Mouse (Mus musculus): Measurements from ENCODE around the gene Iqcn.

The Iqcn gene

DNA sequence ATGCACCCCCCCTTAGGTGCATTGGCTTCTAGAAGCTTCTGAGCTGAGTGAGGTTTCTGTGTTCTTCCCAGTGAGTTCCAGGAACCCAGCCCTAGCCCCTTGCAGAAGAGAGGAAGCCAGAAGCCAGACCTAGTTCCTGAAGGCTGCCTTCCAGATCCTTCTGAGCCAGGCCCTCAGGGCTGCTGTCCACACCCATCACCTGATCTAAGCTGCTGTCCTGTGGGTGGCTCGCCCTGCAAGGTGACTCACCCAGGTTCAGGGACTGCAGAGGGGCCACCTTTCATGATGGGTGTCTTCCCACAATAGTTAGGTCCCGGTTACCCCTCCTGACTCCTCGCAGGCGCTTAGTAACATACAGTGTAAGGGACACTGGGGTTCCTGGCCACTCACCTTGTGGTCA is 23.9 kb upstream of the Iqcn start:
- DNase-seq (ENCODE audit: low spot score) = no peak

DNA sequence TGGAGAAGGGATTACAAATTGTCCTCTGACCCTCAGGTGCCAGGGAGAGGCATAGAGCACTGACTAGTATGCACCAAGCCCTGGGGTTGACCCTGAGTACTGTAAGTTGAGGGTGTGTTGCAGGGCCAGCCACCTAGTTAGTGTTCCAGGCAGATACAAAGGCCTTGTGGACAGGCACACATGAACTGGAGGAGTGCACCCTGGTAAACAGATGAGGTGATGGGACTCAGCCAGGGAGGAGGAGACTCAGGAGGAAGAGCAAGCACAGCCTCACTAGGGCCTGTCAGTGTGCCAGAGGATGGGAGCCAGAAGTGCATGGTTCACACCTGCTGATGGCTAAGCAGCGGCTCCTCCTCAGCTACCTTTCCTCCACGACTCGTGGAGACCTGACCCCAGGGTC is 23.2 kb upstream of the Iqcn start:
- DNase-seq (ENCODE audit: low spot score) = no peak

DNA sequence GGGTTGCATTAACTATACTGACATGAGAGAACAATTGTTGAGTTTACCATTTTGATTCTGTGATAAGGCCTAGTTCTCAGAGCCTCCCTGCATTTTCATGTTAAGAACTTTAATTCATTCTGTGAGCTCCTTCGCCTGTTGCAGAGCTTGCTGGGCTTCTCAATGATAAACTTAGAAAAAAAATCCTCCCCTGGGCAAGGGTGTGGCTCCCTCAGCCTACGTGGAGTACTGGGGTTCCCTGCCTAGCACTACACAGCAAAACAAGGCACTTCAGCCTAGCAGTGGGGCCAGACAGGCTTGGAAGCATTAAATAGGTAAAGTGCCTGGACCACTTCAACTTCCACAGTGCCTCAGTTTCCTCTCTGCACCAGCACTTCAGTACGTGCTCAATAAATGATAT is 21.8 kb upstream of the Iqcn start:
- DNase-seq (ENCODE audit: low spot score) = no peak

DNA sequence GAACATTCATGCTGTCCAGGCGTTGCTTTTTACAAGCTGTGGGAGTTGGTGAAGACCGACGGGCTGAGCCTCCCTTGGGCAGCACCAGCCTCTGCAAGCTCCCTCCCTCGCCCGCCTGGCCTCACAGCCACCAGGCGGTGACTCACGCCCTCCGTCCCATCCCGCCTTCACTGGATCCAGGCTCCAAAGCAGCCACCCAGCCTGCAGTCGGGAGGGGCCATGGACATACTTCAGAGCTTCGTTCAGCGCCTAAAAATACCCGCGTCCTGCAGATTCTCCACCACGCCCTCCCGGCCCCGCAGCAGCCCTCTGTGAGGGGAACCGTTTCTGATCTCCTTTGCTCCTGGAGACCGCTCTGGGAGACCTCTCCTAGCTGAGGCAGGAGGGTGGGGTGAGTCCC is 21.1 kb upstream of the Iqcn start:
- no peak for DNase-seq (ENCODE audit: low spot score)

DNA sequence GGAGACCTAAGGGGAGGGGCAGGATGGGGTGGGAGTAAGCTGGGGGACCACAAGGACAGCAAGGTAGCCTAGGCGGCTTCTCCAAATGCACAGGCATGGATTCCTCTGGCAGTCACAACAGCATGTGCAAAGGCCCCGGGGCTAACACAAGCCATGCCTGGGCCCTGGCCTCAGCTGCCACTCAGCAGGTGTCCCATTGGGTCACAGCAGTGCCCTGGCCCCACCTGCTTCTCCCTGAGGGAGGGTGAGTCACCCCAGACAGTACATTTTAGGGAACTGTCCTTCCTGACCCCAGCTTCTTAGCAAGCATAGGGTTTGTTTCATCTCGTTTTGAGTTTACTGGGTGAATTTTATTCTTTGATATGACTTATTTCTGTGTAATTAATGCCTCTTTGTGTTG is 20.6 kb upstream of the Iqcn start:
- DNase-seq (ENCODE audit: low spot score) = no peak

DNA sequence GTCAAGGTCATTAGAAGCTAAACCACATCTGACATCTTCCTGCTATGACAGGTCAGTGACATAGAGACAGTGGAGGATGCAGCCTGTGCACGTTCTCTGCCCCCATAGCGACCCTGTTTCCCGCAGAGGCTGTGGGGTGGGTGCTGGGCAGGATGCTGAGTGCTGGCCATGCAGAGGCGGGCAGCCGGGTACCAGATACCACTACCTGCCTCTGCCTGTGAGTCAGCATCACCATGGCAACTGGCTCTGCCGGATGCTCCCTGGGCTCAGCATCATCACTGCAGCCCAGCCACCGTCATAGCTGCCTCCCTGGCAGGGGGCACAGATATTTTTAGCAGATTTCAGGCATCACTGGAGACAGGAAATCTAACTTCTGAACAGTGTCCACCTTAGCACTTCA is 19.0 kb upstream of the Iqcn start:
- peak; percentile 79 for DNase-seq (ENCODE audit: low spot score)

DNA sequence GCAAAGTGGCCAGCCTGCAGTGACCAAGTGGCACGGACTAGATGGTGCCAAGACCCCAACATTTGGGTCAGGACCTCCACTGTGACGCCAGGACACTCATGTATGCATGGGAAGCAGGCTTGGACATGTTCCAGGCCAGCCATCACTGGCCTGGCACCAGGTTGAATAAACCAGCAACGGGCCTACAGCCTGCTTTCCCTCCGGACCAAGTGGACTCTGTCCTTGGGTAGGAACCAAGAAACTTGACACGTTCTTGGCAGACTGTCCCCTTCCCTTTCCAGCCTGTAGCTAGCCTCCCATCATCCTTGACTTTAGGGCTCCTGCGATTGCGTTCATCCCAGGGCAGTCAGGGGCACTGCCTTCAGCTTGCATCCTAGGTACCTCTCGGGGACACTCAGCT is 15.7 kb upstream of the Iqcn start:
- DNase-seq (ENCODE audit: low spot score) = no peak

DNA sequence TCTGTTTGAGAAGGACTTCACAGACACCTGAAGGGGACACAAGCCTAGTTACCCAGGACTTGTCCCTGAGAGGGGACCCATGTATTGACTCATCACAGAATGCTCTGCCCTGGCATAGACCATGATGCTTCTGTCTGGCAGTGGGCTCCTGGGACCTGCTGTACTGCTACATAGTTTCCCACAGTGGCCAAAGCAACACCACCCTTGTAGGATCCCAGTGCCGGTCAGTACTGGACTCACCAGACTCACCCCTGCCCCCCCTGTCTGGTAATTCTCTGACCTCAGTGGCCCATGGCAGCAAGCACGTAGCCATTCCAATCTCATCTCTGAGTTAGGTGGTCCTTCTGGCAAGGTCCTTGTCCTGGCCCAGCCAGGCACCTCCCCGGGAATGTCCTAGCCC is 15.1 kb upstream of the Iqcn start:
- DNase-seq (ENCODE audit: low spot score) = no peak

DNA sequence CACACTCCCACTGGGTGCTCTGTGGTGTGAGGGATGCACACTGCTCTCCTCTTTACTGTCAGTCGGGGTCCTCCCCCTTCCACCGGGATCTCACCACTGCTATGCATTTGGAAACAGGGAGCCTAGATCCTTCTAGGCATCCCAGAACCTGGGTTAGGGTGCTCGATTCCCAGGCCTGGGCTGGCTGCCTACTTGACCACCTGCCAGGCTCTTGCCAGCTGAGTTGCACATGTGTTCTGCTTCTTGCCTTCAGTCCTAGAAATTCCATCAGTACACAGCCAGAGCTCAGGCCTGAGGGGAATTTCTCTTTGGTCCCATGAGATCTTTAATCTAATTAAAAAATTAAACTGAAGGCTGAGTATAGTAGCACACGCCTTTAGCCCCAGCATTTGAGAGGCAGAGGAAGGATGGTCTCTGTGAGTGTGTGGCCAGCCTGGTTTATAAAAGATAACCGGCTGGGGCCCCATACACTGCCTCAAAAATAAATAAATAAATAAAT is 13.3 kb upstream of the Iqcn start:
- DNase-seq (ENCODE audit: low spot score) = no peak

DNA sequence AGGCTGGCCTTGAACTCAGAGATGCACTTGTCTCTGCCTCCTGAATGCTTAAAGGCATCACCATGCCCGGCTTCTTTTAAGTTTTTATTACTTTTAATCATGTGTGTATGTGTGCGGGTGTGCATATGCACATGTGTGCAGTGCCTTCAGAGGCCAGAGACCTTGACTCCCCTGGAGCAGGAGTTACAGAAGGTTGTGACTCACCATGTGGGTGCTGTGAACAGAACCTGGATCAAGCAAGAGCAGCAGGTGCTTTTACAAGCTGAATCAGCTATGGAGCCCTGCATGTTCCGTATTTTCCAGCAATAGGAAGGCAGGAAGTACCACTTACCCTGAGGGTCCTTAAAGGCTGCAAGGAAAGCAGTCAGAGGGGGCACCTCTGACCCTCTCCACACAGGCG is 12.0 kb upstream of the Iqcn start:
- no peak for DNase-seq (ENCODE audit: low spot score)

DNA sequence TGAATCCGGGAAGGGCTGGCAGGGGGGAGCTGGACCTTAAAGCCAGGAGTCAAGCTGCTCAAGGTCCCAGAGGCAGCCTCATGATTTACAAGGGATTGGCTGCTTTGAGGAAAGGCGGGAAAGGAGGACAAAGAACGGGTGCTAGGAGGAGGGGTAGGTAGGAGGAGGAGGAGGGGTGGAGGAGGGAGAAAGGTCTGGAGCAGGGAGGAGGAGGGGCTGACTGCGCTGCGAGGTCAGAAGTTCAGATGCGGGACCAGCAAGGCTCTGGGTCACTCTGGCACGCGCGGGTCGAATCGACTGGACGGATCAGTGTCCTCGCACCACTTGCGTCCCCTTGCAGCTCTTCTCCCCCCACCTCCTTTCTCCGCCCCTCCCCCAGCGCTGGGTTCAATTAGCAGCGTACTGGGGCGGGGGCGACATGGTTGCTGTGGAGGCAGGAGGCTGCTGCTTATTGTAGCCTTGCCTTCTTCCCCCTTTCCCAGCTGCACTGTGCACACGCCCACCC is 11.5 kb upstream of the Iqcn start:
- no peak for DNase-seq (ENCODE audit: low spot score)

DNA sequence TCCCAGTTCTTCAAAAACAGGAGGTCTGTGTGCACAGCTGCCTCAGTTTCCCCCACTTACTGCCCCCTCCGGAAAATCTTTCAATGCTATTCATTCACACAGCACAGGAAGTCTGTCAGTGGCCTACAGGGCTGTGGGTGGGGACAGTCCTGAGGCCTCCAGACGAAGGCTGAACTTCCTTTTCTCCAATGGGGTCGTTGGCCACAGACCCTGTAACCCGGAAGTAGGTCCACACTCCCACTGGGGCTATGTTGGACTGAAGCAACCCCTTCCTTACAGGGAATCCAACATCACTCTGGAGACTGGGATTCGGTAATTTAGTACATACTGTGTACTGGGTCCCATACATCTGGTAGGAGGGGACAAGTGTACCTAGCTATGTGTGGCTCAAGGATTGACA is 9.6 kb upstream of the Iqcn start:
- DNase-seq (ENCODE audit: low spot score) = no peak

DNA sequence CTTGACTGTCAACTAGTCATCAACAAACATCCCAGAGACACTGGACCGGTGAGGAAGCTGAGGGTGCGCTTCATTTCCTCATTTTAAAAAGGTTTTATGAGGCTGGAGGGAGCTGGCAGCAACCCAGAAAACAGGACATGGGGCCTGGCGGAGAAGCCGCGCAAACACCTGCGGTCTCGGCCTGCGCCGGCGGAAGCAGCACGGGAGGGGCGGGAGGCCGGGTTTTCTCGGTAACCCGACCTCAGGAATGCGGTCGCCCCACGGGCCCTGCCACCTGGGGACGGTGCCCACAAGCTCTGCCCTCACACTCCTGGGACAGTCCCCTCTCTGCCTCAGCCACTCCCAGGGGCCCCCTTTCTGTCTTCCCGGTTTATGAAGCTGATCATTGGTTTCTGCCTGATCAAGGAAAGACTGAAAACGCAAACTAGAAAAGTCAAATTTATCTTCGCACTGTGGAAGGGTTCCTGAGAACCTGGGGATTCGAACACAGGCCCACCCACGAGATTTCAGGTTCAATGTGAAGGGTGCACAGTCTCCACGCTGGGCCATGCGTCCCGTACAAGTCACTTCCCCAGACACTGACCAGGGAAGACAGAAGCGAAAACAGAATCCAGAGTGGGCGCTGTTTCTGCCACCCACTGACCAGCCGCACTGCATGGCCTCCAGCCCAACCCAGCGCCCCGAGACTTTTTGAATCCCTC is 7.8 kb upstream of the Iqcn start:
- DNase-seq (ENCODE audit: low spot score) = no peak

DNA sequence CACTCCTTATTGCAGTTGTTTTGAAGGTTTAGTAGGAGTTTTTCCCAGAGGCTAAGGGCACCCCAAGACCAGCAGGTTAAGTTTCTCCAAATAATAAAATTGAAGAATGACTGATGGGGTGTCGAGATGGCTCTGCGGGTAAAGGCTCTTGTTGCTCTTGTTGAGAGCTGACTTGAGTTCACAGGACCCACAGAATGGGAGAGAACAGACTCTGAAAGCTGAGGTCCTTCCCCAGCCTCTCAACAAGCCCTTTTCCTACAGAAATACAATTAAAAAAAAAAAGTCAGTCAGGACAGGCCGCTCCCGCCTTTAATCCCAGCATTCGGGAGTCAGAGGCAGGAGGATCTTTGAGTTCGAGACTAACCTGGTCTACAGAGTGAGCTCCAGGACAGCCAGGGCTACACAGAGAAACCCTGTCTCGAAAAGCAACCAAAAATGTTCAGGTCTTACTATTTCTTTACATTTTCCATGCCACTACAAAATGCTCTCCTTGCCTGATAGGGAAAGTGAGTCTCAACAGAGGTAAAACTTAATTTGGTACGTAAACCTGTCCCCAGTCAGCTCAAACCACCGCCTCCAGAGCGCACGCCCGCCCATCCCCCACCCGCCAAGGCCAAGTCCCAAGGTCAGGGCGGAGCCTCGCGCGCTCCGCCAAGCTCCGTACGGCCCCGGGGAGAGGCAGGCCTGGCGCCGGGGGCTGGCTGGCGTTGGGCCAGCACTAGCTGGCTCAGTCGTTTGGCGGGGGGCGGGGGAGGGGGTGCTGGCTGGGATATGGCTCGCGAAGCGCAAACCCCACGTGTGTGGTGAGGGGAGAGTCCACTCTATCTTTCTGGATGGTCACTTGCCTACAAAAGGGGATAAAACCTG is 7.0 kb upstream of the Iqcn start:
- DNase-seq (ENCODE audit: low spot score) = peak; percentile 47

DNA sequence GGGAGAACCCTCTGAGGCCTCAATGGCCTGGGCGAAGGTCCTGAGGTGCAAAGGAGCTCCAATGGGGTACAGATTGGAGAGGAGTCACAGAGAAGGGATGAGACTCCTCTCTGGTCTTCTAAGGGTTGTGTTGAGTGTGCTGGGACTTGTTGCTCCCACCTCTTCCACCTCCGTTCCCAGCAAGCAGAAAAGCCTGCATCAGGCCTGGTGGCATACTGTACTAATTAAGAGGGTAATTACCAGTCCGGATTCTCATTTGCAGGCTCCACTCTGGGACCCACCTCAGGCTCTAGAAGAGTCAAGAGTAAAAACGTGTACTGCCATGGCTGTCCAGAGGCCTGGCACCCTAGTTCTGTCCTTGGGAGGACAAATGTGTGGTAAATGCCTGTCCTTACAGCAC is 6.3 kb upstream of the Iqcn start:
- DNase-seq (ENCODE audit: low spot score) = no peak

DNA sequence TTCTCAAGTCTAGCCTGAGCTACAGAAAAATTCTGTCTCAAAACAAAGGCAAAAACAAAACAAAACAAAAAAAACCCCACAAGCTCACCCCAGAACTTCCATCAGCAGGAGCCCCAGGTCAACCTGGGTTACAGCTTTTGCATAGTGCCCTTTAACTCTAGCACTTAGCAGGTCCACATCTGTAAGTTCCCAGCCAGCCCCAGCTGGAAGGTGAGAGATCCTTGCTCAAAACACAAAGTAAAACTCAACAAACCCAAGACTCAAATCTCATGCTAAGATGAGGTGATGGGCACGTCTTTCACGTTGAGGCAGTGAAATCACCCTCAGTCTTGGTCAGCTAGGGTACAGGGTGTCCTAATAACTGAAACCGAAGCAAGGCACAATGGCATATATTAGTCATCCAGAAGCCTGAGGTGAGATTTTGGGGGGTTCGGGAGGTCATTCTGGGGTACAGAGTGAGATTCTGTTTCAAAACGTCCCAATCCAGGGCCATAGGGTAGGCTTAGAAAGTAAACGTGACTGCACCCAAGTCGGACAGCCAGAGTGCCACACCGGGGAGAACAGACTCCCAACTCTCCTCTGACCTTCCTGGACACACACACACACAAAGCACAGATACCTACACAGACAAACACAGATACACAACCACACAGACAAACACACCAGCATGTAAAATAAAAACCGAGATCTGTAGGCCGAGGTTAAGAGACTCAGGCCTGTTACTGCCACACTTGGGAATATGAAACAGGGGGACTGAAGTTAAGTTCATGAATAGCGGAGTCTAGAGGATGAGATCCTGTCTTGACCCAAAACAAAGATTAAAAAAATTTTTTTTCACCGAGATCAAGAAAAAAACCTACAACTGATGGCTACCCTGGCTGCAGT is 5.6 kb upstream of the Iqcn start:
- DNase-seq (ENCODE audit: low spot score) = no peak

DNA sequence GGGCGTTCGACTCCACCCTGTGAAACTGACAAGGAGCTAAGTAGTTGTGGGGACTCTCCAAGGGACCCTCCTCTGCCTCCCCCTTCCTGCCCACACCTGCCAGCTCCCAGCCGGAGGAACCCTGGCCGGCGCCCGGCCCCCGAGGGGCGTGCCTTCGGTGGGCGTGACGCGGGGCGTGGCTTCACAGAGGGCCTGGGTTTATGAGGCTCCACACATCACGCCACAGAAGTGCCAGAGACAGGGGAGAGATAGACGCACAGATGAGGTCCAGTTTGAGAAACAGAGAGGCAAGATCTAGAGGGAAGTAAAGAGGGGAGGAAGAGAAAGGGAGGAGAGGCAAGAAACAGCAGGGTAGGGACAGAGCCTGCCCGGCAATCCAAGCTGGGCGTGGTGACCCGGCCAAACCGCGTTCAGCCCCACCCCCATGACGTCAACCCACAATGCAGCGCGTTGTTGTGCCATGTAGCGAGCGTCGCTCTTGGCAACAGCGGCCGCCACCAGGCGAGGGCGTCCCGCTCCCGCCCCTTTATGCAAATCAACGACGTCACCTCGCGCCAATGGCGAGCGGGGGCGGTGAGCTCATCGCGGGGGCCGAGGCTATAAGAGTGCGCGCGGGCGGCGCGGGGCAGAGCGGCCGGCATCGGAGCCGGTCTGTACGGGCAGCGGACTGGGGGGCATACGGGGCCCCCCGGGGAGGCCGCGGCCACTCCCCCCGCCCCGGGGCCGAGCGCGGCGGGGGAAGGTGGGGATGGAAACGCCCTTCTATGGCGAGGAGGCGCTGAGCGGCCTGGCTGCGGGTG is 4.7 kb upstream of the Iqcn start, which contains the start of gene Jund:
Gene Jund (plus strand): TSS at position 640 of the 800 bp plus-strand sequence.
- DNase-seq (ENCODE audit: low spot score) = peak; percentile 99

DNA sequence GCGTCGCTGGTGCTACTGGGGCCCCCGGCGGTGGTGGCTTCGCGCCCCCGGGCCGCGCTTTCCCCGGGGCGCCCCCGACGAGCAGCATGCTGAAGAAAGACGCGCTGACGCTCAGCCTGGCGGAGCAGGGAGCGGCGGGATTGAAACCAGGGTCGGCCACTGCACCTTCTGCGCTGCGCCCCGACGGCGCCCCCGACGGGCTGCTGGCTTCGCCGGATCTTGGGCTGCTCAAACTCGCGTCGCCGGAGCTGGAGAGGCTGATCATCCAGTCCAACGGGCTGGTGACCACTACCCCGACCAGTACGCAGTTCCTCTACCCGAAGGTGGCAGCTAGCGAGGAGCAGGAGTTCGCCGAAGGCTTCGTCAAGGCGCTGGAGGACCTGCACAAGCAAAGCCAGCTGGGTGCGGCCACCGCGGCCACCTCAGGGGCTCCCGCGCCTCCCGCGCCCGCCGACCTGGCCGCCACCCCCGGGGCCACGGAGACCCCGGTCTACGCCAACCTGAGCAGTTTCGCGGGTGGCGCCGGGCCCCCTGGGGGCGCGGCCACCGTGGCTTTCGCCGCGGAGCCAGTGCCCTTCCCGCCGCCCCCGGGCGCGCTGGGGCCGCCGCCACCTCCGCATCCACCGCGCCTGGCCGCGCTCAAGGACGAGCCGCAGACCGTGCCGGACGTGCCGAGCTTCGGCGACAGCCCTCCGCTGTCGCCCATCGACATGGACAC is 4.0 kb upstream of the Iqcn start:
- DNase-seq (ENCODE audit: low spot score) = peak; percentile 63

DNA sequence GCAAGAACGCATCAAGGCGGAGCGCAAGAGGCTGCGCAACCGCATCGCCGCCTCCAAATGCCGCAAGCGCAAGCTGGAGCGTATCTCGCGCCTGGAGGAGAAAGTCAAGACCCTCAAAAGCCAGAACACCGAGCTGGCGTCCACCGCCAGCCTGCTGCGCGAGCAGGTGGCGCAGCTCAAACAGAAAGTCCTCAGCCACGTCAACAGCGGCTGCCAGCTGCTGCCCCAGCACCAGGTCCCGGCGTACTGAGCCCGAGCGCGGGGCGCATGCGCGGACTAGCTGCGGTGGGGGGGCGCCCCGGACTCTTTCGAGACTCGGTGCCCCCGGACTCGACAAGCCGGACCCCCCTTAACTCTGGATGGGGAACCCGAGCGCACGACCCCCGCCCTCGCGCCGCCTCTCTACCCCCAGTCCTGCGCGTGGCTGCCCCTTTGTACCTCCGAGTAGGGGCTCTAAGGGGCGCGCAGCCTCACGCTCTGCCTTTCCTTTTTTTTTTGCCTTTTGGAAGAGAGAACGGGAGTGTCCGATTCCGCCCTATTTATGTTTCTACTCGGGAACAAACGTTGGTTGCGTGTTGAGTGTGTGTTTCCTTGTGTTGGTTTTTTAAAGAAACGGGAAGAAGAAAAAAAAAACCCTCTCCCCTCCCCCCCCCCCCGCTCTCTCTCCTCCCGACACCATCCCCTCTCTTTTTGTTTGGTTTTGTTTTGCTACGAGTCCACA is 3.3 kb upstream of the Iqcn start:
- peak; percentile 82 for DNase-seq (ENCODE audit: low spot score)

DNA sequence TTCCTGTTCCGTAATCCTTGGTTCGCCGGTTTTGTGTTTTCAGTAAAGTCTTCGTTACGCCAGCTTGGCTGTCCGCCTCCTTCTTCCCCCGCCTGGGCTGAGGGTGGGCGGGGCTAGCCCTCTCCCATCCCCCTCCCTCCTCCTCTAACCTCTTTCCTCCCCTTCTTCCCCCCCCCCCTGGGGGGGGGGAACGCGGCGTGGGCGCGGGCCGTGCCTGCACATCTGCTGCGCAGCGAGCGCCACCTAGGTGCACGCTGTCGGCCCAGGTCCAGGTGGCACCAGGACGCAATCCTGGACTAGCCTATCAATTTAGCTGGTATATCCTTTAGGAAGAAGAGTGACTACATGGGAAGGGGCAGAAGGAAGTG is 2.7 kb upstream of the Iqcn start:
- peak; percentile 89 for DNase-seq (ENCODE audit: low spot score)

Data from layer of hippocampus, adult 11-12 months (tissue).